Mouse (Mus musculus) embryonic stem cell, embryonic (primary cell): ENCODE data around the gene Ttc7b.

Source experiments
- CTCF ChIA-PET, 4 experiments: fragments of 300-600 bp in 2 of 4; fragments of 350-600 bp in 2 of 4; sonication (Branson Sonifier 250); formaldehyde crosslinking; loops; one replicate each; lab custom pipeline; 2022; ENCODE audit warnings: inconsistent platforms in 2 of 4; lab: Charles Lee
- POLR2A ChIA-PET, 4 experiments: fragments of 300-600 bp in 2 of 4; fragments of 350-600 bp in 2 of 4; sonication (Branson Sonifier 250); formaldehyde crosslinking; loops; one replicate each; lab custom pipeline; 2022; ENCODE audit warnings: antibody characterized with exemption in 4 of 4, inconsistent platforms in 1 of 4; lab: Charles Lee

The Ttc7b gene

DNA sequence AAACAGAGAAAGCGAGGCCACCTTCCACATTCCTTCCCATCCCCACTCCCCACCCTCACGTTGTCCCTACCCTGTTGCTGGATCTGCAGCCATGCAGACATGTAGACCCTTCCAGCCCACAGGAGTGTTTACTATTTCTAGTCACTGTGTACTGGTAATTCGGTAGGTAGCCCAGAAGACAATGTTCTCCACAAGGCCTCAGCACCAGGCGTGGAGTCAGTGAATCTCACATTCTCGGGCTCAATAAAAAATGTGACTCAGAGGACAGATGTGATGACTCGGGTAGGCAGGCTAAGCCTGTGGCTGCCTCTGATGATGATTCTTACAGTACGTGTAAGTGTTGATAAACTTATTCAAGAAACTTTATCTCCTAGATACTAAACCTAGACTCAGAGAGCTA, 147.8 kb downstream of the Ttc7b start:
- ChIA-PET POLR2A (interaction anchor here in 1 of 4 experiments (0.6 to 0.9 kb wide), 2 partner anchors 21 to 188 kb away, joined by 3 to 4 read pairs; no protein-coding TSS in a partner anchor), CTCF (no interaction called here)

DNA sequence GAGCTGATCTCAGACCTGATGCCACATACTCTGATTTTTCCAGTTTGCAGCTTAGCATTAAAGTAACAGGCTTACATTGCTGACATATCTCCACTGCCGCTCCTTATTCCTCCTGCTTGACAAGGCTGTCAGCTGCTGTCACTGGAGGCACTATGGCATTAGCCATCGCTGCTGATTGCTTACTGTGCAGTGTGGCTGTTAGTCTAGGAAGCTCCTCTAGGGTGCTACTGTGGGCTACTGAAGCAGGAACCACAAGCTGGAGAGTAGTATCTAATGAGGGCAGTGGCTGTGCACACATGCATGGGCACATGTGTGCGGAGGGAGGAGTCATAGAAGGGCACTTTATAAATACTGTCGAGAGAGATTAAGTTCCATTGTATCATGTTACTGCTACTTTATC, 148.6 kb downstream of the Ttc7b start:
- POLR2A ChIA-PET = interaction anchor here in 1 of 4 experiments (0.9 to 1.8 kb wide), 3 partner anchors 14 to 43 kb away, joined by 3 to 5 read pairs (median 4); no protein-coding TSS in a partner anchor
- CTCF ChIA-PET = no interaction called here

GRCm38 (mm10) chr12:100369786-100370185, 150.8 kb downstream of the Ttc7b start:
- CTCF ChIA-PET = no interaction called here
- POLR2A ChIA-PET = interaction anchor here in 2 of 4 experiments (0.8 kb wide), 2 partner anchors 11 to 124 kb away, joined by 3 read pairs; no protein-coding TSS in a partner anchor

DNA sequence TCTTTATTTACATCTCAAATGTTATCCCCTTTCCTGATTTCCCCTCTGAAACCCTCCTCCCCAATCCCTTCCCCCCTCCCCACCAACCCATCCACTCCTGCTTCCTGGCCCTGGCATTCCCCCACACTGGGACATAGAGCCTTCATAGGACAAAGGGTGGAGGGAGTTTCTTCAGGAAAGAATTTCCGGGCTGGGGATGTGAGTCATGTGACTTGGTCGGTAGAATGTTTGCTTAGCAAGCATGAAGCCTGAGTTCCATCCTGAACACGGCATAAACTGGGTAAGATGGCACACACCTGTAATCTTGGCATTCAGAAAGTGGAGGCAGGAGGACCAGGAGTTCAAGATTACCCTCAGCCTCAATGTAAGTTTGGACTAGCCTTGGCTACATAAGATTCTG, 151.4 kb downstream of the Ttc7b start:
- CTCF ChIA-PET = no interaction called here
- POLR2A ChIA-PET = interaction anchor here in 1 of 4 experiments (0.8 kb wide), 1 partner anchor 11 kb away, joined by 3 read pairs; no protein-coding TSS in a partner anchor

DNA sequence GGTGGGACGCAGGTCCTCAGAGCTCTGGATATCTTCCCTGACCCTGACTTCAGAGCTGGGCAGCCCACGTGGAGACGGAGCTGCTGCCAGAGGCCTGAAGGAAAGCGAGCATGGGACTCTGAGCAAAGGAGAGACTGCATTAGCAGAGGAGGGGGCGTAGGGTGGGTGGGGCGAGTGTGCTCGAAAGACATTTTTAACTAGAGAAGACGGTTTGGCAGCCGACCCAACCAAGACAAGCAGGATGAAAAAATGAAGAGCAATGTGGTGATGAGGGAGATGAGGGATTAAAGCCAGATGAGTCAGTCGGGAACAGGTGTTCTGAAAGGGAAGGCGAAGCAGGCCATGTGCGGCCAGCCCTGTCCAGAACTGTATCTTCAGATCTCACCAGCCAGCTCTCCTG, 159.3 kb downstream of the Ttc7b start:
- ChIA-PET CTCF (interaction anchor here in 1 of 4 experiments (0.6 kb wide), 1 partner anchor 75 kb away, joined by 3 read pairs; no protein-coding TSS in a partner anchor), POLR2A (interaction anchor here in 1 of 4 experiments (0.6 kb wide), 1 partner anchor 85 kb away, joined by 4 read pairs; no protein-coding TSS in a partner anchor)

DNA sequence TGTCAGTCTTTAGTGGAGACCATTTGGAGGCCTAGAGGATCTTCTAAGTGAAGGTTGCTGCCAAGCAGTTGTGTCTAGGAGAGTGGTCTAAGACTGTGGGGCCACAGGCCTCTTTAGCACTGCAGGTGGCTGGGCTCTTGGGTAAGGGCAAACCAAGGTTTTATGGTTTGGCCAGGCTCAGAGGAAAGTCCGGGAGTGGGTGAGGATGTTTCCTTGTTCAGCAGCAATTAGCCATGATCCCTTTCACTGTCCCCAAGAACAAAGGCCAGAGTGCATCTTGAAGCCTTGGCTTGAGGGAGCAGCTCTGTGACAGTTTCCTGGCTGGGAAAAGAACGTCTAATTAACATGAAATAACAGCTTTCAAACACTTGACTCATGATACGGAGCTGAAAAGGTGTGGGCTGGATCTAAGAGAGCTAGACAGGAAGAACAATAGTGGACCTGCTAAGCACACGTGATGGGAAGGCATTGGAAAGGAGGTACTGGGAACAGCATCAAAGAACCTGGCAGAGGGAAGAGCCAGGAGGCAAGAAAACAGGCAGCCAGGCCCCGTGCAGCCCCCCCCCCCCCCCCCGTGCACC, 162.5 kb downstream of the Ttc7b start:
- CTCF ChIA-PET = interaction anchor here in 1 of 4 experiments (1.9 kb wide), 1 partner anchor 157 kb away, joined by 4 read pairs; no protein-coding TSS in a partner anchor
- POLR2A ChIA-PET = interaction anchor here in 2 of 4 experiments (0.6 to 1.8 kb wide), 7 partner anchors 14 to 75 kb away, joined by 3 to 5 read pairs (median 3); no protein-coding TSS in a partner anchor

- CTCF ChIA-PET = interaction anchor here in 3 of 4 experiments (0.6 to 1.9 kb wide), 3 partner anchors 29 to 383 kb away, joined by 3 to 8 read pairs (median 4); no protein-coding TSS in a partner anchor
- POLR2A ChIA-PET = interaction anchor here in 2 of 4 experiments (0.8 to 1.8 kb wide), 3 partner anchors 8 to 16 kb away, joined by 3 to 5 read pairs (median 3); no protein-coding TSS in a partner anchor
These were observed 164.2 kb downstream of the Ttc7b start for GRCm38 (mm10) chr12:100356407-100356806.

GRCm38 (mm10) chr12:100355565-100355964, 165.1 kb downstream of the Ttc7b start:
- ChIA-PET POLR2A (interaction anchor here in 1 of 4 experiments (1.0 kb wide), 1 partner anchor 8 kb away, joined by 3 read pairs; no protein-coding TSS in a partner anchor), CTCF (interaction anchor here in 1 of 4 experiments (0.6 kb wide), 1 partner anchor 382 kb away, joined by 8 read pairs; no protein-coding TSS in a partner anchor)

DNA sequence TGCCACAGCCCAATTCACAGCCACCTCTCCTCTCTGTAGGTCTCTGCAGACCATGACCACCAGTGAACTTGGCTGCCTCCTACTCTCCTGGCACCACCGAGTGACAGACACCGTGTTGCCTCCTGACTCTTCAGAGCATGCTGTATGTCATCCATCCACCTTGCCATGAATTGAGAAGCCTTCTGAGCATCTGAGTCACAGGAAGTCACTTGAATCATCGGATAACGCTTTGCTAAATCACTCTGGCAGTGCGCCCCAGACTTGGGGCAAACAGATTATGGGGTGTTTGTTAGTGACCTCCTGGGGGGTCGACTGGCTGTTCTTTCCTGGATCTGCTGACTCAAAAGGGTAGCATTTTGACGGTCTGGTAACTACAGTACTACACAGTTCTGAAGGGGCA, 166.7 kb downstream of the Ttc7b start:
- ChIA-PET POLR2A (interaction anchor here in 2 of 4 experiments (0.7 to 1.3 kb wide), 2 partner anchors 13 to 399 kb away, joined by 3 to 5 read pairs; no protein-coding TSS in a partner anchor), CTCF (no interaction called here)

GRCm38 (mm10) chr12:100353075-100353782, 167.4 kb downstream of the Ttc7b start:
- CTCF ChIA-PET = no interaction called here
- POLR2A ChIA-PET = interaction anchor here in 2 of 4 experiments (0.5 to 1.3 kb wide), 3 partner anchors 12 to 398 kb away, joined by 3 to 5 read pairs (median 4); no protein-coding TSS in a partner anchor

- ChIA-PET CTCF (no interaction called here), POLR2A (interaction anchor here in 1 of 4 experiments (0.6 kb wide), 1 partner anchor 1406 kb away, joined by 5 read pairs; no protein-coding TSS in a partner anchor)
These were observed 168.5 kb downstream of the Ttc7b start for GRCm38 (mm10) chr12:100352094-100352493.

GRCm38 (mm10) chr12:100343554-100343953, 177.1 kb downstream of the Ttc7b start:
- ChIA-PET CTCF (no interaction called here), POLR2A (interaction anchor here in 1 of 4 experiments (0.6 kb wide), 1 partner anchor 11 kb away, joined by 4 read pairs; no protein-coding TSS in a partner anchor)

DNA sequence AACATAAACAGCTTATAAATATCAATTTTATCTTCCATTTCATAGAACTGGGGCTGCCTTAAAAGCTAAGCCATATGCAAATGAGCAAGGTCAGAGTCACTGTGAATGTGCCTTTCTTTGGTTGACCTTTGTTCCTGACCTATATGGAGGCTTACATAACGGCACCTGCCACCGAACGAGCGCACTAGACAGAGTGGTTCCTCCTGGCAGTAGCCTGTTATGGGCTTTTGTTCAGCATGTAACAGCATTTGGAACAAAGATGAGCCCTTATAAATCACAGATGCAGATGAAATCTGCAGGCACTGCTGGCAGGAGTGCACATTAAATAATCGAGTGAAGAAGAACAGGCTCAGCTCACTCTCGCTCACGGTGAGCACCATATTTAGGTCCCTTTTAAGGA, 179.0 kb downstream of the Ttc7b start:
- POLR2A ChIA-PET = interaction anchor here in 2 of 4 experiments (0.6 to 1.8 kb wide), 12 partner anchors 9 to 927 kb away, joined by 3 to 5 read pairs (median 3); no protein-coding TSS in a partner anchor
- CTCF ChIA-PET = interaction anchor here in 1 of 4 experiments (0.5 to 0.7 kb wide), 2 partner anchors 60 to 209 kb away, joined by 3 read pairs; no protein-coding TSS in a partner anchor

GRCm38 (mm10) chr12:100340901-100341460, 179.6 kb downstream of the Ttc7b start:
- POLR2A ChIA-PET = interaction anchor here in 3 of 4 experiments (0.6 to 1.8 kb wide), 17 partner anchors 9 to 927 kb away, joined by 3 to 5 read pairs (median 3); partner anchors contain the start of gene Calm1 (in 1 of the 3)
- CTCF ChIA-PET = interaction anchor here in 1 of 4 experiments (0.5 kb wide), 1 partner anchor 209 kb away, joined by 3 read pairs; no protein-coding TSS in a partner anchor

- ChIA-PET POLR2A (interaction anchor here in 3 of 4 experiments (0.8 to 4.7 kb wide), 15 partner anchors 10 to 206 kb away, joined by 3 to 20 read pairs (median 4); no protein-coding TSS in a partner anchor), CTCF (interaction anchor here in 3 of 4 experiments (1.0 to 1.9 kb wide), 4 partner anchors 121 to 137 kb away, joined by 3 to 12 read pairs (median 6); no protein-coding TSS in a partner anchor)
These were observed 182.6 kb downstream of the Ttc7b start for GRCm38 (mm10) chr12:100338055-100338454.

GRCm38 (mm10) chr12:100337351-100338018, 183.1 kb downstream of the Ttc7b start:
- CTCF ChIA-PET = interaction anchor here in 3 of 4 experiments (0.8 to 1.9 kb wide), 6 partner anchors 9 to 155 kb away, joined by 3 to 12 read pairs (median 4); no protein-coding TSS in a partner anchor
- POLR2A ChIA-PET = interaction anchor here in 3 of 4 experiments (0.6 to 4.7 kb wide), 17 partner anchors 9 to 206 kb away, joined by 3 to 20 read pairs (median 4); partner anchors contain the start of gene Calm1 (in 1 of the 3)

DNA sequence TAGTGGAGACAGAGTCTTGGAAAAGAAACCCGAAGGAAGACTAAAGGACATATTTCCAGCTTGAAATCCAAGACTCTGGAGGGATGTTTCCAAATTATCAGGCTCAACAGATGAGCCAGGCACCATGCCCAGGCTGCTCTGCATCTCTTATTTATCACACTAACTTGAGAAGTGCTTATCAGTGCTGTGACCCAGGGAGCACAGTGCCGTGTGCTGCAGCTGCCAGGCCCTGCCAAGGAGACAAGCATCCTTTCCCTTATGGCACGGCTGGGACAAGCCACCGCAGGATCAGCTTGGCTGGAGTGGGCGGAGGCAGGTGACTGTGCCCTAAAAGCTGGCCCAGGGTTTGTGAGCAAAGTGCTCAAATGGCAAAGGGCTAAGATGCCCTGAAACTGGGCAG, 184.4 kb downstream of the Ttc7b start:
- ChIA-PET POLR2A (interaction anchor here in 1 of 4 experiments (0.9 to 4.7 kb wide), 5 partner anchors 8 to 204 kb away, joined by 3 to 20 read pairs (median 3); no protein-coding TSS in a partner anchor), CTCF (interaction anchor here in 2 of 4 experiments (0.6 to 1.9 kb wide), 2 partner anchors 55 to 153 kb away, joined by 3 to 4 read pairs; no protein-coding TSS in a partner anchor)
